Comparison of ENCODE assay signal across 9 mouse cellular contexts in the genomic region with DNA sequence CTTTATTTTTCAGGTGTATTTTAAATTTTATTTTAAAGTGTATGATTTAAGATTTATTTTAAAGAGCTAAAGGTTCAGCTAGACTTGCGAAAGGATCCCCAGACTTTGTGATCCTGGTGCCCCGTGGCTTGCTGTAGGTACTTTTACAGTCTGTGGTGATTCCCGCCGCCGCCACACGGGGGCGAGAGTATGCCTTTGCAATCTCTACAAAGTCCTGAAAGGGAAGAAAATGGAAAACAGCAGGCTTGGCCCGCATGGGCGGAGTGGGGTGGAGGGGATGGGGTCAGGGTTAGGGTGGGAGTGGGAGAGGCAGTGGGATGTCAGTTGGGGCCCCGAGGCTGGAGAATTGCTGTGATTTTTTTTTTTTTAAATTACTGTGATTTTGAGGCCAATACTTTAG. TPM values are rescaled to one million over a fixed set of nuclear protein-coding genes. Genes with fewer than 3 reads are reported as not detected.
A peak's percentile ranks its signal among the peaks of the same experiment; 100 is the strongest.
DNase-seq lines count a peak whose midpoint lies in the region; ATAC-seq and TF ChIP-seq lines count a peak whose summit lies in the region.
"Had no signal": no experiment of that assay in that cellular context is flagged by ENCODE, and none has a peak within 500 bp of the region (broad histone marks: within the 10 kb centered on the region; RNA-seq: fewer than 3 reads in every experiment).

No protein-coding gene starts in this region.

- no peak overlapping the region for H3K27ac ChIP-seq in bone marrow macrophage, adult 2 months (ENCODE audit: insufficient read depth, low read depth, low read length)
- no peak overlapping the region for H3K27ac ChIP-seq in layer of hippocampus, adult 2 months
- H3K27ac ChIP-seq: macrophage had no signal

- ATAC-seq in erythroblast, adult 5-6 weeks (replicated peaks; ENCODE audit: low FRiP score, poor library complexity, severe bottlenecking): peak; percentile 62; the same call in 1 of the 2 replicates
- no peak for ATAC-seq in activated CD4-positive, CD25-positive, alpha-beta regulatory T cell, adult 4 months

- TF ChIP-seq CTCF in bone marrow macrophage, adult 2 months (IDR thresholded peaks at IDR 0.05; ENCODE audit: low read depth, low read length): peak; percentile 69
- peak; percentile 84 for TF ChIP-seq CTCF in layer of hippocampus, adult 2 months (conservative IDR thresholded peaks at IDR 0.05)

- peak; percentile 40 for DNase-seq in MEL-GATA-1-ER (ENCODE audit: extremely low read depth, low read depth)
- DNase-seq in heart, postnatal 10 days: peak; percentile 82 to 92
- DNase-seq in layer of hippocampus, adult 2 months (ENCODE audit: low spot score in 2 of 2): peak; percentile 64 to 87
- peak; percentile 81 for DNase-seq in lung, postnatal 25 days (ENCODE audit: low spot score)
- DNase-seq in skeletal muscle tissue, adult 2 months (ENCODE audit: low read depth, low spot score): peak; percentile 50

- intact Hi-C loops in heart, postnatal 10 days (cut with DNase I): loop anchor here (1.0 to 5.0 kb wide), 4 partner anchors 15 to 141 kb away; a partner anchor contains a TSS

- H3K4me3 ChIP-seq in bone marrow macrophage, adult 2 months (ENCODE audit: insufficient read depth, low read length): no peak overlapping the region
- H3K4me3 ChIP-seq in layer of hippocampus, adult 2 months: no peak overlapping the region

- TF ChIP-seq POLR2A in bone marrow macrophage, adult 2 months (IDR thresholded peaks at IDR 0.05; ENCODE audit: borderline replicate concordance, low read depth, low read length): no peak

- H3K4me1 ChIP-seq in bone marrow macrophage, adult 2 months (ENCODE audit: control insufficient read depth, insufficient read depth, low read length): peaks cover 2% of the 10 kb centered on the region; the same call in 1 of the 2 replicates

RNA-seq across cellular contexts. Expression of a gene that starts 7.7 kb away (rescaled TPM):
- polyA plus RNA-seq in bone marrow macrophage, adult 2 months (2012; ENCODE audit: insufficient read depth, insufficient read length, missing spikeins): not detected in 2 replicates
- not detected in 2 replicates for total RNA-seq in erythroblast, adult 5-6 weeks (2015; ENCODE audit: low replicate concordance)
- 0.14 TPM in 1 of 2 replicates, not detected in the other for total RNA-seq in erythroblast, adult 5-6 weeks (2017; ENCODE audit: low replicate concordance)
- total RNA-seq in heart, postnatal 10 days (2021): 10 to 100 TPM; 18.0 to 32.2 TPM
- not detected for total RNA-seq in layer of hippocampus, adult 2 months (2021)
- polyA plus RNA-seq in activated CD4-positive, CD25-positive, alpha-beta regulatory T cell, adult 4 months (2017; shearing (Covaris generic)): not detected
- polyA plus RNA-seq: macrophage had no signal

RNA-seq across cellular contexts. Expression of a gene that starts 8.3 kb away (rescaled TPM):
- polyA plus RNA-seq in bone marrow macrophage, adult 2 months (2012; ENCODE audit: insufficient read depth, insufficient read length, missing spikeins): not detected in 2 replicates
- not detected in 2 replicates for total RNA-seq in erythroblast, adult 5-6 weeks (2015; ENCODE audit: low replicate concordance)
- not detected in 2 replicates for total RNA-seq in erythroblast, adult 5-6 weeks (2017; ENCODE audit: low replicate concordance)
- not detected for total RNA-seq in heart, postnatal 10 days (2021)
- total RNA-seq in layer of hippocampus, adult 2 months (2021): not detected
- not detected for polyA plus RNA-seq in activated CD4-positive, CD25-positive, alpha-beta regulatory T cell, adult 4 months (2017; shearing (Covaris generic))
- polyA plus RNA-seq: macrophage had no signal

RNA-seq across cellular contexts. Expression of a gene that starts 37.7 kb away (rescaled TPM):
- polyA plus RNA-seq in bone marrow macrophage, adult 2 months (2012; ENCODE audit: insufficient read depth, insufficient read length, missing spikeins): 273 and 311 TPM in 2 replicates
- 1.9 and 3.3 TPM in 2 replicates for total RNA-seq in erythroblast, adult 5-6 weeks (2015; ENCODE audit: low replicate concordance)
- total RNA-seq in erythroblast, adult 5-6 weeks (2017; ENCODE audit: low replicate concordance): 4.3 TPM in 2 replicates
- total RNA-seq in heart, postnatal 10 days (2021): 1 to 10 TPM; 5.5 to 6.3 TPM
- total RNA-seq in layer of hippocampus, adult 2 months (2021): 1 to 10 TPM; 2.9 to 4.2 TPM
- 1 to 10 TPM; 1.8 to 2.2 TPM for polyA plus RNA-seq in activated CD4-positive, CD25-positive, alpha-beta regulatory T cell, adult 4 months (2017; shearing (Covaris generic))

RNA-seq across cellular contexts. Expression of a gene that starts 51.4 kb away (rescaled TPM):
- polyA plus RNA-seq in bone marrow macrophage, adult 2 months (2012; ENCODE audit: insufficient read depth, insufficient read length, missing spikeins): 9.5 and 9.8 TPM in 2 replicates
- total RNA-seq in erythroblast, adult 5-6 weeks (2015; ENCODE audit: low replicate concordance): 3.8 and 22.1 TPM in 2 replicates
- 2.3 TPM in 1 of 2 replicates, not detected in the other for total RNA-seq in erythroblast, adult 5-6 weeks (2017; ENCODE audit: low replicate concordance)
- 10 to 100 TPM in 1 of 2 experiments, 1 to 10 TPM in 1; 9.5 to 10.7 TPM for total RNA-seq in heart, postnatal 10 days (2021)
- 1 to 10 TPM; 8.0 to 8.3 TPM for total RNA-seq in layer of hippocampus, adult 2 months (2021)
- 10 to 100 TPM; 10.6 to 13.8 TPM for polyA plus RNA-seq in activated CD4-positive, CD25-positive, alpha-beta regulatory T cell, adult 4 months (2017; shearing (Covaris generic))

Comparison
In these comparisons a context has a peak if more than half of its experiments do, and no peak if none do; other contexts are left out.
1. RNA of a gene that starts 7.7 kb away (total RNA-seq): 18.0 to 32.2 TPM in heart, postnatal 10 days; 0.14 TPM in erythroblast, adult 5-6 weeks and not detected in layer of hippocampus, adult 2 months; every median in the first group is over 10 times any median in the second.
2. Peak in every context shown above with its lines, with median percentiles within 50 percentile points of each other: DNase-seq.